Mouse (Mus musculus): ENCODE data around the gene Cdk10.

Cdk10 gene

DNA sequence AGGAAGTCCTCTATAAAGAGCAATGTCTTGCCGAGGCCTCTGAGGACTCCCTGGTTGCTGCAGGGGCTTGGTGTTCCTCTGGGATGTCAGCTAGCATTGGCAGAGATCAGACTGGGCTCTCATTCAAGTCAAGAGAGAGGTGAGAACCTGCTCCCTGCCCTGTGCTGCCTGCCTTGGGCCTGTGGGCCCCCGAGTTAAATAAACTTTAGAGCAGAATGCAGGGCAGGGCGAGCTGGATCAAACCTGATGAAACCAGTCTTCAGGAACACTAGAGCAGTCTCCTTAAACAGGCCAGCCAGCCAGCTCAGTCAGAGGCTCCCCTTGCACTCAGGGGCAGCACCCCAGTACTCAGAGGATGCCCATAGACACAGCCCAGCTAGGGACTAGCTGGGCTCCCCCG lies 47.3 kb downstream of the Cdk10 start:
- no peak for DNase-seq (ENCODE audit: low spot score in 2 of 2)

DNA sequence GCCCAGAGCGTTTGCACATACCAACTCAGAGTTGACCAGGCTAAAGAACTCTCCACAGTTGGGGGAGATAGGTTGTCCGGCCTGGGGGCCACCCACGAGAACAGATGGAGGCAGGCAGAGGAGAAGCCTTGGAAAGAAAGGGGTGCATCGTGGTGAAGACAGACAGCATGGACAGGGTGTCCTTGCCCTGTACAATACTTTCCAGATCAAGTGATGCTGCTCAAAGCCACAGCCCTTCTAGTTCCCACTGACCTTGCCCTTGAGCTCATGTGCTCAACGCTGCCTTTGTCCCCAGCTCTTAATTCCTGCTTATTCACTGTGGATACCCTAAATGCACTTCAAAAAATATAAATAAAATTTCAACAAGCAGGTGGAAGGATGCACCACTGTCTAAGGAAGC lies 49.8 kb downstream of the Cdk10 start:
- DNase-seq (ENCODE audit: low spot score in 2 of 2) = no peak

DNA sequence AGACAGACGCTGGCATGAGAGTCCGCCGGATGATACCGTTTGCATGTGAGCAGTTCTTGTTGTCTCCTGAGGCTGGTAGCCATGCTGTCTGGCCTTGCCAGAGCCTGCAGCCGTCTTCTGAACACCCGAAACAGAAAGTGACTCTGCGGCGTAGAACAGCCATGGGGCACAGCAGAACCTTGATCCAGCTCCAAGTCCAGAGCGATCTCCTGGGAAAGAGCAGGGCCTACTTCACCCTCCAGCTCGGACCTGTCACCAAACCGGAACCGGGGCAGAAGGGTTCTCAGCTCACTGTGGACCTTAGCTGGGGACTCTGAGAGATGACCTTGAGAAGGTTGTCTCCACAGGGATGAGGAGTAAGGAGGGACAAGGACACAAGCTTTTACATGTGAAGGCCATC lies 50.5 kb downstream of the Cdk10 start:
- DNase-seq (ENCODE audit: low spot score in 2 of 2) = no peak

DNA sequence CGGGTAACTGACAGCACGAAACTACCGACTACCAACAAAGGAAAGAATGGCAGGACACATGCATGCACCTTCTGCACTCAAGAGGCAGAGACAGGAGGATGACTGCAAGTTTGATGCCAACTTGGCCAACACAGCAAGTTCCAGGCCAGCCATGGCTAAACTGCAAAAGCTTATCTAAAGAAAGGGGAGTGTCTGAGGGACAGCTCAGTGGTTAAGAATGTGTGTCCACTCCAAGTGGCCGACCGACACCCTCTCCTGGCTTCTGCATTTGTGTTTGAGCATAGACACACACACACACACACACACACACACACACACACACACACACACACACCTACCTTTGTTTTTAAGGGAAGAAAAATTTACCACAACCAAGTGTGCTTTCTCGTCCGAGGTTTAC lies 53.8 kb downstream of the Cdk10 start:
- no peak for DNase-seq (ENCODE audit: low spot score in 2 of 2)

DNA sequence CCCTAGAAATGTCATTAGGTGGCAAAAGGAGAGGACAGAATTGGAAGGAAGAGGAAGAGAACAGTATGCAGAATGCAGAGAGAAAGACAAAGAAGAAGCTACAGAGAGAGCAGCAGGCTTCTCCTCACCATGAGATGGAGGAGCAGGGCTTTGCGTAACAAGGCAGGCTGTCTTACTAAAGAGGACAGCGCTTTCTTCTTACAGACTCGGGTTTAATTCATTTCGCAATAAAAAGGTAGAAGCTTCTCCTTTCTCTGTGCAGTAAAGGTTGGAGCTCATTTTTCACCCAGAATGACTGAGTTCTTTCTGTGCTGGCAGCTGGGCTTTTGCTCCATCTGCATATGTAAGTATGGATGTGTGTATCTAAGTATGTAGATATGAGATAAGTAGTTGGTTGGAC lies 55.2 kb downstream of the Cdk10 start:
- DNase-seq (ENCODE audit: low spot score in 2 of 2) = no peak

DNA sequence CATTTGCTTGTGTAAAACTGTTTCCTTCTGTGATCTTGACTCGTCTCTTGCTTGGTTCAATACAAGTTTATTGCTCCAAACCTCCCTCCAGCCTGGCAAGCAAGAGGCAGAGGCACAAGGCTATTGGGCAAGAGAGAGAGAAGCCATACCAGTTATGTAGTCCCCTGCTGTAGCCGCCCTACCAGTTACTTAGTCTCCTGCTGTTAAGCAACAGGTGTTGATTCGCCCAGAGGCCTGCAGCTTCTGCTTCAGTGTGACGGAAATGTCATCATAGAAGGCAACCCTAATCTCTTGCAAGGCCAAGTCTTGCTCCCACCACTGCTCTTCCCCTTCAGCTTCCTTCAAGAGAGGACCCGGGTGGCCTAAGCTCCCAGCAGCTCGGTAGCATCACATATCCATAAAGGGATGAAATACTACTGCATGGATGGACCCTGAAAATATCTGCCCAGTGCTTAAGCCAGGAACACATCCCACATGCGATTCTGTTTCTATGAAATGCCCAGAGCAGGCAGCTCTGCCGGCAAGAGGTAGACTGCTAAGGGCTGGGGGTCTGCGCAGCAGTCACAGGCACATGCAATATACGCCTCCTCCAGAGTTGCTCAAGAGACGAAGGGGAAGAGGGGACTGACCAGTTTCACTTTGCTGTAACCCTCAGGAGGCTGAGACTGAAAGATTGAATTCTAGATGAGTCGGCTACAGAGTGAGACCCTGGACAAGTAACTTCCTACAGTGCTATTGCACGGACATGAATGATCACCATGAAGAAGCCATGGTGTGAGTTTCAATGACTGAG lies 55.9 kb downstream of the Cdk10 start:
- no peak for DNase-seq (ENCODE audit: low spot score in 2 of 2)

Data from thymus, postnatal 10 days (tissue).